Mouse (Mus musculus): ENCODE results near the gene Trappc12. TPM values are rescaled to one million over a fixed set of nuclear protein-coding genes. Genes with fewer than 3 reads are reported as not detected.

Gene Trappc12
- polyA plus RNA-seq, 1 experiment from 2014 or later, result 16.7 TPM

- Histone ChIP-seq H3K9me3 (replicated peaks; ENCODE audit: control insufficient read depth, low read length) (no peaks in the 10 kb centered on the region), H3K27me3 (ENCODE audit: control insufficient read depth, insufficient read depth, low read depth, low read length) (no peaks in the 10 kb centered on the region), H3K36me3 (ENCODE audit: control insufficient read depth, insufficient read depth) (no peaks in the 10 kb centered on the region), H3K4me3 (ENCODE audit: low read depth, low read length) (no peak overlapping the region), H3K27ac (ENCODE audit: low read length) (no peak overlapping the region), H3K4me2 (ENCODE audit: low read depth, low read length) (no peak overlapping the region), H3K4me1 (ENCODE audit: control insufficient read depth, low read depth, low read length) (no peaks in the 10 kb centered on the region), H3K9ac (ENCODE audit: low read depth, low read length) (no peak overlapping the region)
- WGBS (ENCODE audit: insufficient replicate concordance), result 33% methylated on average over 4 of the region's 4 CpGs
- no peak for ATAC-seq (ENCODE audit: low read depth)
These were observed 34.1 kb upstream of the Trappc12 start for GRCm38 (mm10) chr12:28784355-28784754.

GRCm38 (mm10) chr12:28782637-28783036 lies 32.4 kb upstream of the Trappc12 start:
- H3K27me3 ChIP-seq (ENCODE audit: control insufficient read depth, insufficient read depth, low read depth, low read length), result no peaks in the 10 kb centered on the region
- H3K4me1 ChIP-seq (ENCODE audit: control insufficient read depth, low read depth, low read length), result no peaks in the 10 kb centered on the region
- H3K27ac ChIP-seq (ENCODE audit: low read length), result no peak overlapping the region
- H3K9ac ChIP-seq (ENCODE audit: low read depth, low read length), result no peak overlapping the region
- H3K4me3 ChIP-seq (ENCODE audit: low read depth, low read length), result no peak overlapping the region
- WGBS (ENCODE audit: insufficient replicate concordance), result 76% methylated on average over 3 of the region's 3 CpGs
- H3K36me3 ChIP-seq (ENCODE audit: control insufficient read depth, insufficient read depth), result no peaks in the 10 kb centered on the region
- H3K4me2 ChIP-seq (ENCODE audit: low read depth, low read length), result no peak overlapping the region
- H3K9me3 ChIP-seq (replicated peaks; ENCODE audit: control insufficient read depth, low read length), result no peaks in the 10 kb centered on the region
- ATAC-seq (ENCODE audit: low read depth), result no peak

- WGBS (ENCODE audit: insufficient replicate concordance), result 89% methylated on average over 7 of the region's 7 CpGs
- Histone ChIP-seq H3K4me2 (ENCODE audit: low read depth, low read length) (no peak overlapping the region), H3K27ac (ENCODE audit: low read length) (no peak overlapping the region), H3K4me3 (ENCODE audit: low read depth, low read length) (no peak overlapping the region), H3K4me1 (ENCODE audit: control insufficient read depth, low read depth, low read length) (no peaks in the 10 kb centered on the region), H3K9me3 (replicated peaks; ENCODE audit: control insufficient read depth, low read length) (no peaks in the 10 kb centered on the region), H3K36me3 (ENCODE audit: control insufficient read depth, insufficient read depth) (no peaks in the 10 kb centered on the region), H3K9ac (ENCODE audit: low read depth, low read length) (no peak overlapping the region), H3K27me3 (ENCODE audit: control insufficient read depth, insufficient read depth, low read depth, low read length) (no peaks in the 10 kb centered on the region)
- no peak for ATAC-seq (ENCODE audit: low read depth)
These were observed 29.9 kb upstream of the Trappc12 start for GRCm38 (mm10) chr12:28780180-28780579.

- H3K9ac ChIP-seq (ENCODE audit: low read depth, low read length), result no peak overlapping the region
- H3K27me3 ChIP-seq (ENCODE audit: control insufficient read depth, insufficient read depth, low read depth, low read length), result no peaks in the 10 kb centered on the region
- WGBS (ENCODE audit: insufficient replicate concordance), result 82% methylated on average over 6 of the region's 6 CpGs
- no peak overlapping the region for H3K27ac ChIP-seq (ENCODE audit: low read length)
- no peaks in the 10 kb centered on the region for H3K36me3 ChIP-seq (ENCODE audit: control insufficient read depth, insufficient read depth)
- no peak for ATAC-seq (ENCODE audit: low read depth)
- H3K4me1 ChIP-seq (ENCODE audit: control insufficient read depth, low read depth, low read length), result no peaks in the 10 kb centered on the region
- H3K4me2 ChIP-seq (ENCODE audit: low read depth, low read length), result no peak overlapping the region
- no peak overlapping the region for H3K4me3 ChIP-seq (ENCODE audit: low read depth, low read length)
- no peaks in the 10 kb centered on the region for H3K9me3 ChIP-seq (replicated peaks; ENCODE audit: control insufficient read depth, low read length)
These were observed 25.4 kb upstream of the Trappc12 start for GRCm38 (mm10) chr12:28775627-28776026.

- Histone ChIP-seq H3K9me3 (replicated peaks; ENCODE audit: control insufficient read depth, low read length) (no peaks in the 10 kb centered on the region), H3K27me3 (ENCODE audit: control insufficient read depth, insufficient read depth, low read depth, low read length) (no peaks in the 10 kb centered on the region), H3K4me1 (ENCODE audit: control insufficient read depth, low read depth, low read length) (no peaks in the 10 kb centered on the region), H3K4me2 (ENCODE audit: low read depth, low read length) (no peak overlapping the region), H3K4me3 (ENCODE audit: low read depth, low read length) (no peak overlapping the region), H3K36me3 (ENCODE audit: control insufficient read depth, insufficient read depth) (no peaks in the 10 kb centered on the region), H3K27ac (ENCODE audit: low read length) (no peak overlapping the region), H3K9ac (ENCODE audit: low read depth, low read length) (no peak overlapping the region)
- ATAC-seq (ENCODE audit: low read depth), result no peak
- WGBS (ENCODE audit: insufficient replicate concordance), result 54% methylated on average over 8 of the region's 8 CpGs
These were observed 24.8 kb upstream of the Trappc12 start for GRCm38 (mm10) chr12:28775120-28775519.

GRCm38 (mm10) chr12:28773815-28774214 lies 23.5 kb upstream of the Trappc12 start:
- Histone ChIP-seq H3K27me3 (ENCODE audit: control insufficient read depth, insufficient read depth, low read depth, low read length) (no peaks in the 10 kb centered on the region), H3K27ac (ENCODE audit: low read length) (no peak overlapping the region), H3K4me3 (ENCODE audit: low read depth, low read length) (no peak overlapping the region), H3K4me1 (ENCODE audit: control insufficient read depth, low read depth, low read length) (no peaks in the 10 kb centered on the region), H3K36me3 (ENCODE audit: control insufficient read depth, insufficient read depth) (no peaks in the 10 kb centered on the region), H3K4me2 (ENCODE audit: low read depth, low read length) (no peak overlapping the region), H3K9me3 (replicated peaks; ENCODE audit: control insufficient read depth, low read length) (no peaks in the 10 kb centered on the region), H3K9ac (ENCODE audit: low read depth, low read length) (no peak overlapping the region)
- WGBS (ENCODE audit: insufficient replicate concordance), result 65% methylated on average over 3 of the region's 3 CpGs
- ATAC-seq (ENCODE audit: low read depth), result no peak

- ATAC-seq (ENCODE audit: low read depth), result no peak
- H3K27ac ChIP-seq (ENCODE audit: low read length), result no peak overlapping the region
- no peaks in the 10 kb centered on the region for H3K4me1 ChIP-seq (ENCODE audit: control insufficient read depth, low read depth, low read length)
- no peak overlapping the region for H3K4me2 ChIP-seq (ENCODE audit: low read depth, low read length)
- WGBS (ENCODE audit: insufficient replicate concordance), result 88% methylated on average over 7 of the region's 7 CpGs
- H3K9ac ChIP-seq (ENCODE audit: low read depth, low read length), result no peak overlapping the region
- no peaks in the 10 kb centered on the region for H3K36me3 ChIP-seq (ENCODE audit: control insufficient read depth, insufficient read depth)
- H3K4me3 ChIP-seq (ENCODE audit: low read depth, low read length), result no peak overlapping the region
- no peaks in the 10 kb centered on the region for H3K27me3 ChIP-seq (ENCODE audit: control insufficient read depth, insufficient read depth, low read depth, low read length)
- no peaks in the 10 kb centered on the region for H3K9me3 ChIP-seq (replicated peaks; ENCODE audit: control insufficient read depth, low read length)
These were observed 19.7 kb upstream of the Trappc12 start for GRCm38 (mm10) chr12:28769953-28770352.

GRCm38 (mm10) chr12:28756019-28756418 lies 5.7 kb upstream of the Trappc12 start:
- Histone ChIP-seq H3K9ac (ENCODE audit: low read depth, low read length) (no peak overlapping the region), H3K36me3 (ENCODE audit: control insufficient read depth, insufficient read depth) (no peaks in the 10 kb centered on the region), H3K4me1 (ENCODE audit: control insufficient read depth, low read depth, low read length) (peaks cover 11% of the 10 kb centered on the region), H3K9me3 (replicated peaks; ENCODE audit: control insufficient read depth, low read length) (no peaks in the 10 kb centered on the region), H3K4me3 (ENCODE audit: low read depth, low read length) (no peak overlapping the region), H3K27ac (ENCODE audit: low read length) (no peak overlapping the region), H3K4me2 (ENCODE audit: low read depth, low read length) (no peak overlapping the region), H3K27me3 (ENCODE audit: control insufficient read depth, insufficient read depth, low read depth, low read length) (no peaks in the 10 kb centered on the region)
- ATAC-seq (ENCODE audit: low read depth), result no peak
- WGBS (ENCODE audit: insufficient replicate concordance), result 74% methylated on average over 4 of the region's 4 CpGs

GRCm38 (mm10) chr12:28751508-28752263 lies 1.4 kb upstream of the Trappc12 start, which contains the start of gene Eipr1:
Gene Eipr1 (plus strand): TSS chr12:28751803.
- Histone ChIP-seq H3K4me2 (ENCODE audit: low read depth, low read length) (peak within 1 kb of the TSS; percentile 80), H3K27me3 (ENCODE audit: control insufficient read depth, insufficient read depth, low read depth, low read length) (no peaks in the 10 kb centered on the region), H3K9ac (ENCODE audit: low read depth, low read length) (peak within 1 kb of the TSS; percentile 80), H3K9me3 (replicated peaks; ENCODE audit: control insufficient read depth, low read length) (no peaks in the 10 kb centered on the region), H3K4me3 (ENCODE audit: low read depth, low read length) (peak within 1 kb of the TSS; percentile 91), H3K4me1 (ENCODE audit: control insufficient read depth, low read depth, low read length) (peaks cover 25% of the 10 kb centered on the region), H3K36me3 (ENCODE audit: control insufficient read depth, insufficient read depth) (no peaks in the 10 kb centered on the region), H3K27ac (ENCODE audit: low read length) (peak within 1 kb of the TSS; percentile 79)
- WGBS (ENCODE audit: insufficient replicate concordance), result 3% methylated on average over 36 of the region's 36 CpGs
- peak; percentile 88 for ATAC-seq (ENCODE audit: low read depth)
